Mouse (Mus musculus): ENCODE data around the gene Ston2.
A peak's percentile ranks its signal among the peaks of the same experiment; 100 is the strongest.
"Not testable (repeated sequence)": the region's sequence is repeated elsewhere in the genome, so short reads cannot be mapped to it uniquely, and the experiment has no call there.

Gene Ston2

DNA sequence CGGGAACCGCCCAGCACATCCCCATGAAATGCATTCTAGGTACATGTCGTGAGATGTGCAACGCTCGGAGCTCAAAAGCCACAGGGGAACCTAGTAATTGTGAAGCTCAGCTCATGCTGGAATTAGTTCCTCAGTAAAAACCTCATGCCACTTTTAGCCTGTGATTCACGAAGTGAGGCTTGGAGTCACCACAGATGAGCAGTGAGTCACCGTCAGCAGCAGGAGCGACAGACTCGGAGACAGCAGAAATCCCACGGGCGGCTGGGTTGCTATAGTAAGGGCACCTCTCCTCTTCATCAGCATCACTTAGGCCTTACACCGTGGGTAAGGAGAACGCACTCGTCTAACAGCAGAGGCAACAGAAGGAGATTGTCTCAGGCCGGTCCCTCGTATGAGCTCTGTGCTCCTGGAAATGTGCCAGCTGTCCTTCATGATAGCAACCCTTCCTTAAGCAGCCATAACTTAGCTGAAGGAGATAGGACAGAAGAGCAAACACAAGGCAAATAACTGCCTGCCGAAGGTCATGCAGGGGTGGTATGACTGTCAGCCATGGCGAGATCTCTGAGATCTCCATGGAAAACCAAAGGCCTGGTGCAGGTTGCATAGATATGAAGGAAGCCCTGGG, 39.8 kb downstream of the Ston2 start:
- peak; percentile 71 for DNase-seq

DNA sequence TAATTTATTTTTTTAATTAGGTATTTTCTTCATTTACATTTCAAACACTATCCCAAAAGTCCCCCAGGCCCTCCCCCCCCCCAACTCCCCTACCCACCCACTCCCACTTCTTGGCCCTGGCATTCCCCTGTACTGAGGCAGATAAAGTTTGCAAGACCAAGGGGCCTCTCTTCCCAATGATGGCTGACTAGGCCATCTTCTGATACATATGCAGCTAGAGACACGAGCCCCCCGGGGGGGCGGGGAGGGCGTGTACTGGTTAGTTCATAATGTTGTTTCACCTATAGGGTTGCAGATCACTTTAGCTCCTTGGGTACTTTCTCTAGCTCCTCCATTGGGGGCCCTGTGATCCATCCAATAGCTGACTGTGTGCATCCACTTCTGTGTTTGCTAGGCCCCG, 41.3 kb downstream of the Ston2 start:
- DNase-seq, result not testable (repeated sequence)

DNA sequence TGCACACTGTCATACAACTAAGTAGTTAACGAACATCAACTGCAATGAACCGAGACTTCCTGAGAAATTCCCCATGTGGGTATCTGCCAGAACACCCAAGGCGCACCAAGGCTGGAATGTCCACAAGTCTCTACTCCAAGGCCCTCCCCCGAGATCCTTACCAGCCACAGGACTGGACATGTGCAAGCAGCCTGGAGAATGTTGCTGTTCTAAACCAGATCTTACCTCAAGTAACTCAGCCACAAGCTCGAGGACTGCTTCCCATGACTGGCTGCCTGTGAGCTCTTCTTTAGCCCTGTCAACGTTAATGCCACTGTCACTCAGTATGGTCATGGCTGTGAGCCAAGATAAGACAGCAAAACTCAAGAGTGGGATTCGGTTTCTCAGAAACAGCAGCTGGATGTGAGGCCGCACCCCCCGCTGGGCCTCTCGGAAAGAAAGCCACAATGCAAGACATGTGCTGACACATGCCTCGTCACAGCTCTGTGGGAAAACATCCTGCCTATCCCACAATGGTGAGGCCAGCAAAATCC, 42.4 kb downstream of the Ston2 start:
- no peak for DNase-seq

DNA sequence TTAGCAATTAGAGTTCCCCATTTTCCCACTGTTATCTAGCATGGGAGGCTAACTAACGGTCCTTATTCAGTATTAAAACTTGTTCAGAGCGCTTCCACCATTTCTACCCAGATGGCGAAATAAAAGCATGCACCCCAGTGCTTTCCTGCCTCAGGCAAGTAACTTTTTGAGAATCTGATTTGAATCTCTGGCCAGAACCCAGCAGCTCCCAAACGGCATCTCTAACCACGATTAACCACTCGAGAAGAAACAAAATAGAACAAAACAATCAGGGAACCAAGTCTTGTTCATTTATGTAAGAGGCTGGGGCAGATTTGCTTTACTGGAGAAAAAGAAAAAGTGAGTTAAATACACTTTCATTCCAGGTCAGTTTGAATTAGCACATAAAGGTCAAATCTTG, 44.1 kb downstream of the Ston2 start:
- no peak for DNase-seq

DNA sequence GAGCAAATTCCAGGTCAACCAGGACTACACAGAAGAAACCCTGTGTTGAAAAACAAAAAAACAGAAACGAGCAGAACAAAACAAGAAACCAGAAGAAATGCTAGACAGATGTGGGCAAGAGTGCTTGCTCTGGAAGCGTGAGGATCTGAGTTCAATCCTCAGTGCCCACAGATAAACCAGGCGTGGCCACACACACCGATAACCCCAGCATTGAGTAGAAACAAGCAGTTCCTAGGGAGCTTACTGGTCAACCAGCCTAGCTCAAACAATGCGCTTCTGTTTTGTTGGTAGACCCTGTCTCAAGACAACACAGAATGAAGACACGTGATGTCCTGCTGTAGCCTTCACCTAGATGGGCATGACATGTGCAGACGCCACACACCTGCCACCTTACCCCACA, 45.3 kb downstream of the Ston2 start:
- no peak for DNase-seq

DNA sequence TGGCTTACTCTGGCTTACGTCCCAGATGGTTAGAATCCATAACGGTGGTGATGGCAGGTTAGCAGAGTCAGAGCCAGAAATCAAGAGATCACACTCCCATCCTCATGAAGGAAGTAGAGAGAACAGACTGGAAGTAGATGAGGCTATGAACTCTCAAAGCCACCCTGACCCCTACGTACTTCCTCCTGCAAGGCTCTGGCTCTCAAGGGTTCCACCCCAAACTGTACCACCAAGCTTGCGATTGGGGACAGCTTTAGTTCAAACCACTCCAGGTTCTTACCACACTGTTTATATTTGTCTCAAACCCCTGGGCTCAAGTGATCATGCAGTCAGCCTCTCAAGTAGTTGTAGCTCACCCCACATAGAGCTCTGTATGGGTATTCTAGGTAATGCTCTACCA, 49.8 kb downstream of the Ston2 start:
- DNase-seq, result no peak

DNA sequence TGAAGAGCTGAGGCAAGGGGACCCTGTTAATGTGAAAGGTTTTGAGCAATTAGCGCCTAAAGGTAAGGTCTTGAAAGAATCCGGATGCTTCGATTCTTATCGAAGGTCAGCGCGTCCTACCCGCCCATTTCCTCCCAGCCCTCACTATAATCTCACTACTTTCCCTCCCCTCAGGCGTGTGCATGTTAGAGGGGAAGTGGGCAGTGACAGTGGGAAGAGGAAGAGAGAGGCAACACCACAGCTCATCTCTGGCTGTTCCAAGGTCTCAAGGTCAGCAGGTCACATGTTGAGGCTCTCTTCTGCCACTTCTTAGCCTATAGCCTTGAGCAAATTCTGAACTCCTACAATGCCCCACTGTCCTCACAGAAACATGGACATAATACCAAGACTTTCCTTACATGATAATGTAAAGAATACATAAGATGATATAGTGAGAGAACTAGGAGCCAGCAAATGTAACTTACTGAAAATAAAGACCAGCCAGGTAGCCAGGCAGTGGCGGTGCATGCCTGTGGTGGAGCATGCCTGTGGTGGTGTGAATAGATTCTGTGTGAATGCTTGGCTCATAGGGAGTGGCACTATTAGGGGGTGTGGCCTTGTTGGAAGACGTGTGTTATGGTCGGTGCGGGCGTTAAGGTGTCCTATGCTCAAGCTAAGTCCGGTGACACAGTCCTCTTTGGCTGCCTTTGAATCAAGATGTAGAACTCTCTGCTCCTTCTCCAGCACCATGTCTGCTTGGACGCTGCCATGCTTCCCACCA, 51.8 kb downstream of the Ston2 start:
- no peak for DNase-seq

DNA sequence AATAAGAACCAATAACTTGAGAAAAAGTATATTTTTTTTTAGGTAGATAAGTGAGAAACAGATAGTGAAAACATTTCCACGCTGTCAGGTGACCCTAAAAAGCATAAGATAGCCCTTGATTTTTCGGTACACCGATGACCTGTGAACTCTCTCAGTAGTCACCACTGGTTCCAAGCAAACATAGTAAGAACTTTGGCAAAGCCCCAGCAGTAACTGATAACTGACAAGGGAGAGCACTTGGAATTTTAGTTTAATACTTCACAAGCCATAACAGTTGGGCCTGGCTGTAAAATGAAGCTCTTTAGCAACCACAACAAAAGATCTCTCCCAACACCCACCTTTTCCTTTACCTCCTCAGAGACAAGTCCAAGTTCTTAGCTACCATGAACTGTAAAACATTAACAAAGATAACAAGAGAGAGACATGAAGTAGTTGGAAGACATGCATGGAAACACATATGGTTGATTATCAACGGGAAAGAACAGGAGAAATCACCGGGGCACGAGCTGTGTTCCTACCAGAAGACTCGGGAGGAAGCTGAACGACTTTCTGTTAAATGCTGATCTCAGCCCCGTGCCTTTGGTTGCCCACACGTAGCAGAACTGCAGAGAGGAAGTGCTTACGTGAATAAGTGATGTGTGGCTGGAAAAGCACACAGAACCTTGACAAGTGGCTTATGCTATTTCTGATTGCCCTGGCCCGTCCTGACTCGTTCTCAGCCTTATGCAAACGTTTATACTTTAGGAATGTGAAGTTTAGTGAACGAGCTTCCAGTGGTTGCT, 53.8 kb downstream of the Ston2 start:
- no peak for DNase-seq

DNA sequence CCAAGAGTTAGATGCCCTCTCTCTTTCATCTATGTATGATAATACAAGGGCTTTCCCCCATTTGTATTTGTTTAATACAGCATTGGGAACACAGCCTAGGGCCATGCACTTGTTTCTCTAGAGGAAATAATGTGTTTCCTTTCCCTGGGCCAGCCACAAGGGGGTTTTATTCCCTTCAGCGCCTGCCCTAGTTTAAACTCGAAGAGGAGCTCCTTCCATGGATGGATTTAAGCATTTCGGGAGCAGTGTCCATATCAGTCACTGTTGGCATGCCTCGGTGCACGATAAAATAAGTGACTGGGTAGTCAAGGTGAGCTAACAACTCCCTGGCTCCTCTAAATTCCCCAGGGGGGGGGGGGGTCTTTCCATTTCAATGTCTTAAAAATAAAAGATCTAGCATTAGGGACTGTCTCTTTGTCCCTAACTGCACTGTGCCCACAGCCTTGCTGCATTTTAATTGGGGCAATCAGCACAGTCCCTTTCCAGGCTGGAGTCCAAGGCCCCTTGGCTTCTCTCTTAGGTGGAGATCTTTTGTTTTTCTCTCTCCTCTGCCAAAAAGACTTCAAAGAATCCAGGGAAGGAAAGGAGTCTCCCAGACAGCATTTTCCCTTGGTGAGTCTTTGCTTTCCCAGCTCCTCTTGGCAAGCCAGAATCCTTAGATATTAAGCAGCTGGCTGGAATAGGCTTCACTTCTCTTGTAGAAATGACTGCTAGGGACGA, 55.3 kb downstream of the Ston2 start:
- DNase-seq, result no peak

DNA sequence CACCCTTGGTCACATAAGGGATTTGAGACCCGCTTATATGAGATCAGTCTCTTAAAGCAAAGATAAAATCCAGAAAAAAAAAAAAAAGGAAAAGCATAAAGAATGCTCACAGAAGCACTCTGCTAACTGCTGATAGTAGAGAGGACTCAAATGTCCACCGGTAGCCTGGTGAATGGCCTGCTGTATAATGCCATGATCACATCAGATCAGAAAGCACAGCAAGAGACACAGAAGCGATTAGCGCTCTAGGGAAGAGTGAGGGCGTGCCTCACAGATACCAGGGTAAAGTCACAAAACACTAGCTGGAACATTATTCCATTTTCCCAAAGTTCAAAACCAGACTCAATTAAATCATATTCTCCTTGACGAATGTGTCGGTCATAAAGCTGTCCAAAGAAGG, 62.0 kb downstream of the Ston2 start:
- no peak for DNase-seq

DNA sequence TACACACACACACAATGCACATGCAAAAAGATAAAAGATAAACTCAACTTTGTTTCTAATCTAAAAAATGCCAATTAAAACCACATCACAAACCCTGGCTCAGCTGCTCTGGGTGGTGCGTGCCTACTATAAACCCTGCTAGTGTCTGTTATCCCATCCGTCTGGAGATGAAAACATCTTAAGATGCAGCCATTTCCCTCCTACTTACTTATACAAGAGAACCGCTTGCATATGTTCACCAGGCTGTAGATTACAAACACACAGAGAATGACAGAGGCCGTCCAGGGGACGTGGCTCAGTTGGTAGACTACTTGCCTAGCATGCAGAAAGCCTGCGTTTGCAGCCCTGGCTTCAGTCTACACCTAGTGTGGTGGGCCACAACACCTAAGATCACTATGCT, 64.3 kb downstream of the Ston2 start:
- no peak for DNase-seq

DNA sequence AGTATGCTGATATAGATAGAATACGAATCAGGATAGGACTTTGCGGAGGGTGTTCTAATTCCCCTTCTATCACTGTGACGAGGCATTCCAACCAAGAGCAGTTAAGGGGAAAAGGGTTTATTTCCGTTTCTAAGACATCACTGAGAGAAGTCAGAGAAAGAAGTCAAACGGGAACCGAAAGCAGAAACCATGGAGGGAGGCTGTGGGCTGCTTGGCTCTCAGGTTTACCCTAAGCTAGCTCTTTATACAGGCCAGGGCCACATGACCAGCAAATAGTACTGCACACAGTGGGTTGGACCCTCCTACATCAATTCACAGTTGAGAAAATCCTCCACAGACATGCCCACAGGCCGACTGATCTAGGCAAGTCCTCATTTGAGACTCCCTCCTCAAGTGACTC, 69.1 kb downstream of the Ston2 start:
- DNase-seq, result no peak

DNA sequence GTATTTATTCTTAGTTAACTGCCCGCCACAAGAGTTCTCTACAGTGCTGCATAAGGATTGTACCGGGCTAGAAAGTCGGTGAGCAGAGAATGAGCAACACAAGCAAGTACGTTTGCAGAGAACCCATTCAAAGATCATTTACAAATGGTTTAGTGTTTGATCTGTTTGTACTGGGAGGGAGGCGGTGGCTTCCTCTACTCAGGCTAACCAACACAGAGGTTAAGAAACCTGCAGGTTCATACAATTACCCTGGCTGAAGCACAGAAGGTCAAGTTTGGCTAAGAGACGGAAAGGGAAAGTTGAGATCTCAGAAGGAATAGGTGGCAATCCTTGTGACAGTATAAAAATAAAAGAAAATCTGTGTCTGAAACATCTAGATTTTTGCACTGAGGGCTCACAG, 72.5 kb downstream of the Ston2 start:
- DNase-seq, result no peak

DNA sequence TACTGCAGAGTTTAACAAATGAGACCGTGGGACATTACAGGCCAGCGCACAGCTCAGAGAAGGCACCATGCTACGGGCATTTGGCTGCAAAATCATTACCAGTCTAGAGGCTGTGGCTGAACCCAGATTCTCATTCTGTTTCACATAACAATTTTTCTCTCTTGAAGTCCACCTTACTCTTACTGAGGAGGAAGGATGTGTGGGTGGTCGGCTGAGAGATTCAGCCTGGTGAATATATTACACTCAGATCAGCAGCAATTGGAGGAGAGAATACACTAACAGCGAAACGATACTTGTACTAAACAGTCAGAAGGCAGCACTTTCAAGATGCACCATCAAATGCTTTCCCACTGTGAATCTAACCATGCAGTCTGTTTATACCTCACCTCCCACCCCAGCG, 74.8 kb downstream of the Ston2 start:
- DNase-seq, result no peak

DNA sequence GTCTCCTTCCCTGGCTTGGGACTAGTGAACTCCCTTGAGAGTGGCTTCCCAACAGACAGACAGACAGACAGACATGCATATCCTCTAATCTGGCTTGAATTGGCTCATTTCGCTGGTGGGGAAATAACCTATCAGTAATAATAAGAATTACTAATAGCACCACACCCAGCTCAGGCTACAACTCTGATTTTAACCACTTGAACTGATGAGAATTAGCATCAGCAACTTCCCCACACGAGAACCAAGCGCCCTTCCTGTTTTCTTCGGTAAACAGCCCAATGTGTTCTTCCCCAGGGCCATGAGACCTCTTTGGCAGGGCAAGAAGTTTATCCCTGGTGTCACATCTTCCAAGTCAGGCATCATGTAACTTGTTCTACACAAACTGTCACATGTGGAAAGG, 76.5 kb downstream of the Ston2 start:
- no peak for DNase-seq

DNA sequence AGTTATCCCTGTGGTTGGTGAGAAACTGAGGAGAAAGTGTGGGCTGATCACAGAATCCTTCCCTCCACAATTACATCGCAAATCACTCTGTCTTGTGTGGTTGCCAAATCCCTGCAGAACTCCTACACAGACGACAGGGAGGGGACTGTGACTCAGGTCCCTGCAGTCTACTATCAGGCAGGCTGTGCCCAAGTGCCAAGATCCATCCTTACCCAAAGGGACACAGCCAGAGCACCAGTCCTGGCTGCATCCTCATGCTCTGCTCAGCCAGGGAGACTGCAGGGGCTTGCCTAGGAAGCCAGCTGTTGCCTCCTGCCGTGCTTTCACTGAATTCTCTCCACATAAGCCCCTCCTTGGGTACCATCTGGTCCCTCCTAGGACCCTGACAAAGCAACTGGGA, 77.3 kb downstream of the Ston2 start:
- DNase-seq, result peak; percentile 62

DNA sequence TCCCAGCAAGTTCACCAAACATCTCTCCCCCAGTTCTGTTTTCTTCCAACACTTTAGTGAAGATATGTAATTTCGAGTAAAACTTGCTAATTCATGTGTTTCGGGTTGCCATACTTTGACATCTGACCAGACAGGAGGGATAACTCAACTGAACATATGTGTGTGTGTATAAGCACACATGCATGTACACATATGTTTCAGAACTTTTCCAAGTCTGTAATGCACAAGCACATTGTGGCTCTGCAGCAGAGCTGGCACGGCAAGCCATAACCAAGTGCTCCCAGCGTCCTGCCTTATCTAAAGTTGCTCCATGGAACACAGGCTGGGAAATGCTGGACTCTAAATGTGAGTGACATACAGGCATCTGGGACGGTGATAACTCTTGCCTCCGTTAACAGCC, 78.6 kb downstream of the Ston2 start:
- no peak for DNase-seq

DNA sequence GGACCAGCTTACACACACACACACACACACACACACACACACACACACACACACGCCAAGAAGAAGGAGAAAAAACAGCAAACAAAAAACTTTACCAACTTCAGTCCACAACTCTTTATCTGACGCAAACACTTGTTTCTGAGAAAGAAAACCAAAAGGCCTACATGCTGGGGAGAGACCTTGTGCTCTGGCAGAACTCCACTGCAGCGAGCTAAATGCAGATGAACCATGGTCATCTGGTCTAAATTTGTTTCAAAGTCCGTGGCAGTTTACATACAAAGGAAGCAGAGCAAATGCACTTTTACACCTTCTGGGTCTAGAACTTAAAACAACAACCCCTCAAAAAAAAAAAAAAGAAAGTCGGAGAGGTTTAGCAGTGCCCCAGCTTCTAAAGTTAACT, 79.0 kb downstream of the Ston2 start:
- DNase-seq, result no peak

DNA sequence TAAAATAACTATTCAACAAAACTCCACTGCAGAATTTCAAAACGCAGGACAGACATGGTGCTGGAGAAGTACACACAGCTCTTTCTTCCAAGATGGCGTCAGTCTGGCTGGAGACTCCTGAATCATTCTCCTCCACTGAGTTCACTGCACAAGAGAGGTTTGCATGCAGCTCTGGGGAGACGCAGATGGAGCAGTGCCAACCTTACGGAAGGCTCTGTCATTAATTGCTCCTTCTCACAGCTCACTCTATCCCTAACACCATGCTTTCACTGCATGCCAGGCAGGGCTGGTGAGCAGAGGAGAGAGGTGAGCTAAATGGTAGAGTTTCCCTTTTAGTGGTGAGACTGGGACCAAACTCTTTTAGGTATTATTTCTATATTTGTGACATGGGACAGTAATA, 80.4 kb downstream of the Ston2 start:
- DNase-seq, result no peak

DNA sequence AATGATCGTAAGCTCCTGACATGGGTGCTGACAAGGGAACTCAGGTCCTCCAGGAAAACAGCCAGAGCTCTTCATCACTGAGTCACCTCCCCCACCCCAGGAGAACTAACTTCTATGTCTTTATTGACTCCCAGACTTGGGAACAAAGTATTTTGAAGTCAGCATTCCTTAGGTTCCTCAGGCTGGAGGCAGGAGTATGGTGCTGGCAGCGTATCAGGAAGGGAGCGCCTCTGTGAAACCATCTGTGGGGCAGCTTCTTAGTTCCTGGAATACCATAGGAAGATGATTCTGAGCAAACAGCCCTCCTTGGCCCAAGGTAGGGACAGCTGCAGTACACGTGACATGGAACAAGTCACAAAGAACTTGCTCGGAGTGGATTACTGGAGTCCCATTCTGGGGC, 84.7 kb downstream of the Ston2 start:
- no peak for DNase-seq

DNA sequence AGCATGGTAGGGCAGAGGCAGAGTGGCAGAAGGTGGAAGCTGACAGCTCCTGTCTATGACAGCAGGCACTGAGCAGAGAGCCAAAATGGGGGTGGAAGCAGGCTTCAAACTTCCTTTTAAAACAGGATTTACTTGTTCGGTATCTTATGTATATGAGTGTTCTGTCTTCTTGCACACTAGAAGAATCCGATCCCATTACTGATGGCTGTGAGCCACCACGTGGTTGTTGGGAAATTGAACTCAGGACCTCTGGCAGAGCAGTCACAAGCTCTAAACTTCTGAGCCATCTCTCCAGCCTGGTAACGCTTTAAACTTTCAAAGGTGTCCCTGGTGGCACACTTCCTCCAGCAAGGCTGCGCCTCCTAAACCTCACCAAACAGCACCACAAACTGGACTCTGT, 85.4 kb downstream of the Ston2 start:
- no peak for DNase-seq

DNA sequence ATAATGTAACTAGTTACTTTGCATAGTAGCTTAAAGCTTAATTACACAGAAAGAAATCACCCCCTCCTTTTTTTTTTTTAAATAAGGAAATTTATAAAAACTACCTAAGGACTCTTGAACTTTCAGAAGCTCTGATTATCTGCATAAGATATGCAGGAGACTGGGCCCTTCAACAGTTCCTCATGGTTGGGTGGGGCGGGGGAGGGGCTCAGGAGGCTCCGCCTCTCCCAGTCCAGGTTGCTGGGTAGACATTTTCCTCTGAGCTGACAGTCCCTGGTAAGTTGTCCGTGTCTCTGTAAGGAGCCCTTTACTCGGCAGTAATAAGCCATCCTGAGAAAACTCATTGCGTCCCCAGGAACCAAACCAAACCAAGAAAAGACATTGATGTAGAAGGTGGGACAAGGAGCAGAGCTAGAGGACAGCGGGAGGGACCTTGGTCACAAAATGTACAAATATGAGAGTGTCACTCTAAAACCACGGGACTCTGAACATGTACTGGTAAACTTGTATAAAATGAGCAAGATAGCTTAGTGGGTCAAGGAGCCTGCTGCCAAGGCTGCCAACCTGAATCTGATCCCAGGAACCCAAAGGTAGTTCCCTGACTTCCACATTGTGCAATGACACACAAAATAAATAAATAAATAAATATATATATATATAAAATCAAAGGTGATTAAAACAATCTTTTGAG, 88.6 kb downstream of the Ston2 start:
- DNase-seq, result no peak

DNA sequence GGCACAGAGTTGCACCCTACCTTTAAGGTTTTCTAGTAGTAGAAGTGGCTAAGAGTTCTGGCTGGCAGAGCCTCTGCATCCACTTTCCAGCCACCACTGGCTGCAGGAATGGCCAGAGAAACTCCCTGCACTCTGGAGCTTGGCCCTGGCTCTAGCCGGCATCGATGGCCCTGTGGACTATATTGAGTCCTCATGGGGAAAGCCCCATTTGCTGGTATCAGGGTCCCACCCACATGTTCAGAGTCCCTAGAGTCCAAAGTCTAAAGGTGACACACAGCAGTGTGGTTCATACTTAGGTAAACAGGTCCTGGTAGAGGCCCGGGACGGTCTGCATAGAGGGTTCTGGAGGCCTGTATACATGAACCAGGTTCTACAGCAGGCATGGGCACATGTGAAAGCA, 92.0 kb downstream of the Ston2 start:
- DNase-seq, result no peak
